Mouse (Mus musculus): Measurements from ENCODE around the gene Ly6g6d. TPM values are rescaled to one million over a fixed set of nuclear protein-coding genes. Genes with fewer than 3 reads are reported as not detected.
A peak's percentile ranks its signal among the peaks of the same experiment; 100 is the strongest.

Gene Ly6g6d
- polyA plus RNA-seq, 1 experiment from 2014 or later: 1.7 TPM

DNA sequence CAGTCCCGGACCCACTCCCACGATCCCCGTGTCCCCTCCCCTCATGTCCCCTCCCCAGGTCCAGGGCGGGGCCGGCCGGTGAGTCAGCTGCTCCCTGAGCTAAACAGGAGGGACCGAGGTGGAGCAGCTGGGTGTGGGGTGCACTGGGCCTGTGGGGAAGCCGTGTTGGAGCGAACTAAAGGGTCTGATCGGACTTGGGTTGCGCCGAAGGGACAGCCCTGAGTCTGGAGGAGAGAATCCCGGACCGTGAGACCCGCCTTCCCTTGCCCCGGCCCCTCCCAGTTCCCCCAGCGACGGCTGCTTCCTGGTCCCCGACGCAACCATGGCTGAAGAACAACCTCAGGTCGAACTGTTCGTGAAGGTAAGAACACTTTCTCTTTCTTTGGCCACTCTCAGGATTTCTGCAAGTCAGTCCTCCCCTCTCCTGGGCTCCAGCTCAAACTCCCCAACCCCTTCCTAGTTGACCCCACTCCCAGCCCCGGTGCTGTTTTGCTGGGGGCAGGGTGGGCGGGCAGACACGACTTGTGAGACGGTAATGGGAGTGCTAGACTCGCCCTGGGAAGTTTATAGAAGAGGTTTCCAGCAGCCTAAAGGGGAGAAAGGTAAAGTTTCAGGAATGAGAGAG, 27.6 kb downstream of the Ly6g6d start:
- Histone ChIP-seq H3K4me2 (replicated peaks) (peak overlapping the region; percentile 67), H3K36me3 (peaks cover 22% of the 10 kb centered on the region), H3K4me1 (peaks cover 65% of the 10 kb centered on the region), H3K9ac (replicated peaks) (peak overlapping the region; percentile 83), H3K27me3 (no peaks in the 10 kb centered on the region), H3K9me3 (0 out of 2 replicates have a peak, but pooled peaks cover 4% of the 10 kb centered on the region), H3K4me3 (peak overlapping the region; percentile 52), H3K27ac (replicated peaks) (peak overlapping the region; percentile 93)
- ATAC-seq (ENCODE audit: low FRiP score, low read depth): no peak
- WGBS: 0% methylated on average over 24 of the region's 27 CpGs

DNA sequence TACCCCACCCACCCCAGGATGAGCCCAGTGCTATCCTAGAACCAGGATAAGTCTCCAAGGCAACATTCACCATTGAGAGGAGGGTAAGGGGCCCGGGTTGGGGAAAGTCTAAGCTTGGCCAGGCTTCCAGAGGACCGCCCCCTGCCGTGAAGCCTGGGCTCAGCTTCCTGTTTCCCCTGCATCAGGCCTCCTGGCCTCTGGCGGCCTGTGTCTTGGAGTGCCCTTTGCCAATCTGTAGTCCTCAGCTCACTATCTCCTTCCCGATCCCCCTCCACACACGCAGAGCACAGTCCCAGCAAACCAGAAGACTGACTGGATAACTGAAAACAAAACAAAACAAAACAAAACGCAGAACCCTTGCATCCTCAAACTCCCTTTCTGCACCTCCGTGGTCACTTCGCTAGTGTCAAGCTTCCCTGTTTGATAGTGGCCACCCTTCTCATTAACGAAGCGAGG, 28.3 kb downstream of the Ly6g6d start, which contains the start of gene Clic1:
Gene Clic1 (plus strand): TSS at position 406 of the 456 bp plus-strand sequence.
- H3K9ac ChIP-seq (replicated peaks): peak within 1 kb of the TSS; percentile 83
- H3K4me2 ChIP-seq (replicated peaks): peak within 1 kb of the TSS; percentile 67
- peak within 1 kb of the TSS; percentile 93 for H3K27ac ChIP-seq (replicated peaks)
- ATAC-seq (ENCODE audit: low FRiP score, low read depth): no peak
- H3K27me3 ChIP-seq: no peaks in the 10 kb centered on the region
- WGBS: 2% methylated on average over 11 of the region's 11 CpGs
- H3K9me3 ChIP-seq: 0 out of 2 replicates have a peak, but pooled peaks cover 4% of the 10 kb centered on the region
- H3K4me1 ChIP-seq: peaks cover 65% of the 10 kb centered on the region
- peaks cover 18% of the 10 kb centered on the region for H3K36me3 ChIP-seq
- peak within 1 kb of the TSS; percentile 52 for H3K4me3 ChIP-seq

DNA sequence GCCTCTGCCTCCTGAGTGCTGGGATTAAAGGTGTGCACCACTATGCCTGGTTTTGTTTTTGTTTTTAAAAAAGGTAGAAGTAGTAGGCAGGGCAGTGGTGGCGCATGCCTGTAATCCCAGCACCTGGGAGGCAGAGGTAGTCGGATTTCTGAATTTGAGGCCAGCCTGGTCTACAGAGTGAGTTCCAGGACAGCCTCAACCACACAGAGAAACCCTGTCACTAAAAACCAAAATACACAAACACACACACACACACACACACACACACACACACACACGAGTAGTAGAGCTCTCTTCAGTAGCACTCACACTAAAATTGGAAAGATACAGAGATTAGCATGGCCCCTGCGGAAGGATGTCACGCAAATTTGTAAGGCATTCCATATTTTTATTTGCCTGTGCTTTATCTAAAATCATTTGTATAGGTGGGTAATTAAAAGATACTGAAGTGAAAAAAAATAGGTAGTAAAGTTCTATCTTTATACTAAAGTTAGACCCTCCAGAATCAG, 28.9 kb downstream of the Ly6g6d start:
- Histone ChIP-seq H3K36me3 (peaks cover 12% of the 10 kb centered on the region), H3K9me3 (0 out of 2 replicates have a peak, but pooled peaks cover 1% of the 10 kb centered on the region), H3K9ac (replicated peaks) (no peak overlapping the region), H3K4me1 (peaks cover 65% of the 10 kb centered on the region), H3K27ac (replicated peaks) (peak overlapping the region; percentile 93), H3K27me3 (no peaks in the 10 kb centered on the region), H3K4me2 (replicated peaks) (peak overlapping the region; percentile 67), H3K4me3 (no peak overlapping the region)
- ATAC-seq (ENCODE audit: low FRiP score, low read depth): no peak
- WGBS: 72% methylated on average over 5 of the region's 5 CpGs

DNA sequence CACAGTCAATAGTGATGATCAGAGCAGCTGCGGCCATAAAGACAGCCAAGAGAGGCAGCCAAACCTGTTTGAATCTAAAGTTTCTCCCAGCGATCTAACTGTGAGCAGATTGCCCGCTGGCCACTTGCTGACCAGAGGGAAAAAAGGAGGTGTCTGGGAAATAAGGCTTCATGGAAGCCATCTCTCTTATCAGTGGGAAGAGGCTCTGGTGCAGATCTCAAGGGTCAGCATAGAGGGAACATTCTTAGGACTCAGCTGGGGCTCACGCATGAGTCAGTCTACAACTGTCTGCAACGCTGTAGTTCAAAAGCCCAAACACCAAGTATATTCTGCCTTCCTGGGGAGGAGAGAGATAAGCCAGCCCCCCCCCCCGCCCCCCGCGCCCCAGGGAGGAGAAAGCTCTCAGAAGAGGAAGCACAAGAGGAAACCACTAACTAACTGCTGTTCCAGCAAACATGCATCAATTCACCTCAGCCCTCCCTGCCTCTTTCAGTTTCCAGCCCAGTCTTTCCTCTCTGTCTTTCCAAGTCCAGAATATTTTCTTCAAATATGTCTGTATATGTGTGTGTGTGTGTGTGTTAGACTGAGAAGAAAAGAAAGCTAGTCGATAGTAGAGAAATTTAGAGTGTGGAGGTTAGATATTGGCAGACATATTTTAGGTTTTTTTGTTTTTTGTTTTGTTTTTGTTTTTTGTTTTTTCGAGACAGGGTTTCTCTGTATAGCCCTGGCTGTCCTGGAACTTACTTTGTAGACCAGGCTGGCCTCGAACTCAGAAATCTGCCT, 29.5 kb downstream of the Ly6g6d start:
- no peak overlapping the region for H3K9ac ChIP-seq (replicated peaks)
- H3K4me3 ChIP-seq: no peak overlapping the region
- H3K4me2 ChIP-seq (replicated peaks): no peak overlapping the region; the same call in 1 of the 2 replicates

DNA sequence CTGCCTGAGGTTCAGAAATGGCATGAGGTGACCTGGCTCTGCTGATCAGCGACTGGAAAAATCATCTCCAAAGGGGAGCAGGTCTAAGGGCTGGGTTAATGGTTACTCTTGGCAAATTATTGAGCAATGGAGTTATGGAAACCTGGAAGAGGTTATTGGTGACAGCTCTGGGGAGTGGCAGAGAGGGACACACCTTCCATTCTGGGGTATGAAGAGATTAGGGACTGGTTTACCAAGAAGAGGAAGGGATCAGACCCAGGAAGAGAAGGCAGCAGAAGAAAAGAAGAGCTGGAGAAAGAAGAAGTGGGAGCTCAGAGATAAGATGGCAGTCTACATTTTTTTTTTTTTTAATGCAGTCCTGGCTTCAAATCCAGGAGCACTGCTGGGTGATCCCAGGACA, 30.2 kb downstream of the Ly6g6d start:
- WGBS: 57% methylated on average over 1 of the region's 1 CpGs
- Histone ChIP-seq H3K27me3 (no peaks in the 10 kb centered on the region), H3K4me3 (no peak overlapping the region), H3K36me3 (0 out of 2 replicates have a peak, but pooled peaks cover under 1% of the 10 kb centered on the region), H3K27ac (replicated peaks) (peak overlapping the region; percentile 61; the same call in 1 of the 2 replicates), H3K9ac (replicated peaks) (no peak overlapping the region), H3K9me3 (no peaks in the 10 kb centered on the region), H3K4me1 (peaks cover 61% of the 10 kb centered on the region), H3K4me2 (replicated peaks) (no peak overlapping the region)
- ATAC-seq (ENCODE audit: low FRiP score, low read depth): no peak

More for the DNA sequence above, 29.5 kb downstream of the Ly6g6d start:
- Histone ChIP-seq H3K27me3 (no peaks in the 10 kb centered on the region), H3K27ac (replicated peaks) (peak overlapping the region; percentile 61), H3K9me3 (no peaks in the 10 kb centered on the region), H3K4me1 (peaks cover 65% of the 10 kb centered on the region), H3K36me3 (peaks cover 7% of the 10 kb centered on the region; the same call in 1 of the 2 replicates)
- ATAC-seq (ENCODE audit: low FRiP score, low read depth): no peak
- WGBS: 39% methylated on average over 11 of the region's 11 CpGs

DNA sequence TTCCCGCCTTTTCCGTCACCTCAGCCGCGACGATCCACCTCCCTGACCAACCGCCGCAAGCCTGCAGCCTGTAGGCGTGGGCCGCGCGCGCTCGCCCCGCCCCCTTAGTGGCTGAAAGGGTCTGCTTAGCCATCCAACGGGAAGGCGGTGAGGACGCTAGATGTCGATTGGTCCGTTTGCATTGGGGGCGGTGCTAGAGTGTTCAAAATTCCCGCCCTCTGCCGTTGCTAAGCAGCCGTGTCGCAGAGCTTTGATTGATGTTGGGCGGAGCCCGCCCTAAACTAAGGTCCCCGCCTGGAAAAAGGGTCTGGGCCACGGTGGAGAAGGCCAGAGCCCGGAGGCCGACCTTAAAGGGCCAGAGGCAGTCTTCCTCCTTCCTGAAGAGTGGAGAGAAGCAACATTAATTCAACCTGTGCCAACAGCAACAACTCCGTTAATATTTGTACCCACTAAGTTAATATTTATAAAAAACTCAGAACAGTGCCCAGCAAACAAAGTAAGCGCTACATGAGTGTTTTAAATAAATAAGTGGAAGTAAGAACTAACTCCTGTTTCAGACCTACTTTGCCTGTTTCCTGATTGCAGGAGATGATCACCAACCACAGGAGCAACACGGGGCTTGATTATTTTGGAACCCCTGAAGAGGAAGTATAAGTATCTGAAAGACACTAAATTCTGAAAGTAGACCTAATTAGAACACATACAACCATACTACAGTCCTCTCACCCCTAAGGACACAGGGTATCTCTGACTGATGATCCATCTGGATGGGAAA, 31.0 kb downstream of the Ly6g6d start, which contains the start of gene Msh5:
Gene Msh5 (minus strand): TSS at position 65 of the 775 bp plus-strand sequence.
- Histone ChIP-seq H3K4me1 (peaks cover 52% of the 10 kb centered on the region), H3K9ac (replicated peaks) (peak within 1 kb of the TSS; percentile 81), H3K27me3 (no peaks in the 10 kb centered on the region), H3K27ac (replicated peaks) (peak within 1 kb of the TSS; percentile 79), H3K4me2 (replicated peaks) (peak within 1 kb of the TSS; percentile 91), H3K36me3 (no peaks in the 10 kb centered on the region), H3K9me3 (no peaks in the 10 kb centered on the region), H3K4me3 (peak within 1 kb of the TSS; percentile 53)
- 2% methylated on average over 33 of the region's 33 CpGs for WGBS
- peak; percentile 98 for ATAC-seq (ENCODE audit: low FRiP score, low read depth)

DNA sequence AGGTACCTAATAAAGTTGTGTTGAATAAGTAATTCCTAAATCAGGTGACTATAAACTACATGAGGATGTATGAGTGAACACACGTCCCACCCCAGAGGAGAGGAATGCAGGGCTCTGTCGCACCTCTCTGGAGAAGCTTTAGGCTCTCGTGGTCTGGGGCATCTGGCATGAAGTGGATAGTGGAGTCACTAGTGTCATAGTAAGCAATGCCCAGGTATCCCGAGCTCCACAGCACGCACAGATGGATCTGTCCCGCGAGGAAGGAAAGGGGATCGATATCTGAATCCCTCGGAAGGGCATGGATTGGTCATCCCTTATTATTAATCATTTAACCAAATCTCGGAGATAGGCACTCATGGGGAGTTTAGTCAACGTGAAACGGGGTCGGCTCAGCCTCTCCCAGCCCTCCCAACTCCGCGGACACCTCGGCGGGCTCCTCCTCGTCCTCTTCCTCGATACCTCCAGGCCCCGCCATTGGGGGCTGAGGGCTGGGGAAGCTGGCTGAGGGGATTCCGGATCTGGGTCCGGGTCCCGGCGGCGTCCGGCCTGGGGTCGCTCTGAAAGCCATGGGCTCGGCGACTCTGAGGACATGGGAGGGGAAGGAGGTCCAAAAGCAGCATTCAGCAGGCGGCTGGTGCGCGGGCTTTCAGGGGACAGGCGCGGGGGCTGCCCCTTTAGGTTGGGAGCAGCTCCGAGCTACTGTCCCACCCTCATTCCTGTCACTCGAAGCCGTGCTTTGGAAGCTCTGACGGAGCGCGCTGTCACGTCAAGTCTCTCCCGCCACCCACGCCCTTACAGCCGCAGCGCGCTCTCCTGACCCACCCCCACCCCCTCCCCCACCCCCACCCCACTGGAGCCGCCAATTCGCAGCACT, 31.8 kb downstream of the Ly6g6d start:
- H3K27ac ChIP-seq (replicated peaks): peak overlapping the region; percentile 79
- no peaks in the 10 kb centered on the region for H3K36me3 ChIP-seq
- peaks cover 48% of the 10 kb centered on the region for H3K4me1 ChIP-seq
- ATAC-seq (ENCODE audit: low FRiP score, low read depth): peak; percentile 75
- H3K27me3 ChIP-seq: no peaks in the 10 kb centered on the region
- peak overlapping the region; percentile 81 for H3K9ac ChIP-seq (replicated peaks)
- H3K4me2 ChIP-seq (replicated peaks): peak overlapping the region; percentile 91
- H3K9me3 ChIP-seq: no peaks in the 10 kb centered on the region
- peak overlapping the region; percentile 53 for H3K4me3 ChIP-seq
- WGBS: 7% methylated on average over 43 of the region's 48 CpGs

DNA sequence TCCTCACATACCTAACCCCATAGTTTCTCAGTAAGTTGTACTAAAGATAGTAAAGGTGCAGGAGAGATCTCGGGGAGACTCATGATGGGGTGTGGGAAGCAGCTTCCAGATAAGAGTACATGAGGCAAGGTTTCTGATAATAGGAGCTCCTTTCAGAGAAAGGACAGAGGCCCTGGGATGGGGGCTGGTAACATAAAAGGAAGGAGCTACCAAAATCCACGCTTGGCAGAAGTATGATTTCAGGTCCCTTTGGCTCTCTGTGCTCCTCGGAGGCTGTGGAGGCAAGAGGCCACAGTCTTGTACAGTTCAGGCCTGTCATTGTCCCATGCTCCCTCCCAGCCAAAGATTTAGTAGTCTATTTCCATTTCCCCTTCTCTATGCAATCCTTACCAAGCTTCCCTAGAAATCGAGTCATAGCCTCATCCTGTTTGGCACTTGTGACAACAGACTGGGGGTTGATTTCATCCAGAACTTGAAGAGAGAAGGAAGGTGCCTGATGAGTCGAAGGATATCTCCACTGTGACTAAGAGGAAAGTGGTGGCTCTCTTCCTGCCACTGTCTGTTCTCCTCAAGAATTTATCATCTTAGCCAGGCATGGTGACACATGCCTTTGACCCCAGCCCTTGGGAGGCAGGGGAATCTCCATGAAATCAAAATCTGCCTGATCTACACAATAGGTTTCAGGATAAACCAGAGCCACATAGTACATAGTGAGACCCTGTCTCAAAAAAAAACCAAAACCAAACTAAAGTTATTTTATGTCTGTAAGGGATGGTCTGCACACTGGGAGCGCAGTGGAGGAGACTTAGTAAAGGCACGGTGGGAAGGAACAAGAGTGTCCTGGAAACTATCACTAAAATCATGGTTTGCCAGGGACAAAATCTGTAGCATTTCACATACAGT, 32.7 kb downstream of the Ly6g6d start:
- no peaks in the 10 kb centered on the region for H3K36me3 ChIP-seq
- H3K4me2 ChIP-seq (replicated peaks): peak overlapping the region; percentile 91
- H3K4me3 ChIP-seq: peak overlapping the region; percentile 53; the same call in 1 of the 2 replicates
- H3K4me1 ChIP-seq: peaks cover 44% of the 10 kb centered on the region
- no peaks in the 10 kb centered on the region for H3K27me3 ChIP-seq
- H3K9me3 ChIP-seq: no peaks in the 10 kb centered on the region
- H3K27ac ChIP-seq (replicated peaks): no peak overlapping the region
- 92% methylated on average over 7 of the region's 7 CpGs for WGBS
- ATAC-seq (ENCODE audit: low FRiP score, low read depth): no peak
- peak overlapping the region; percentile 81; the same call in 1 of the 2 replicates for H3K9ac ChIP-seq (replicated peaks)

DNA sequence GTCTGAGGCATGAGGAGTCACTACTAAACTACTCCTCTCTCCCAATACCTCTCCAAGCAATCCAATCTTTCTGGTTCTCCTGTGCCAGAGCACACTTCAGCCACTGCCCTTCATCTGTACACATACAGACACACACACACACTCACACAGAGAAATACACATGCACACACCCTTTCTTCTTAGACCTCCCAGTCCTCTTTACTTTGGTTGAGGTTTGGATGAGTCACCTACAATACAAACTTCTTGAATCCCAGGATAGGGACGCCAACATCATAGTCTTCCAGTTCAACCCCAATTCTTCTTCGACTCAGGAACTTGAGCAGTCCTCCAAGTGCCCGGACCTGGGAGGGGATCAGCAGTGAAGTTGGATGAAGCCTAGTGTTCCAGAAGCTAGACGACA, 34.1 kb downstream of the Ly6g6d start:
- Histone ChIP-seq H3K27me3 (no peaks in the 10 kb centered on the region), H3K4me1 (peaks cover 30% of the 10 kb centered on the region), H3K36me3 (no peaks in the 10 kb centered on the region), H3K4me3 (no peak overlapping the region), H3K9ac (replicated peaks) (no peak overlapping the region), H3K9me3 (no peaks in the 10 kb centered on the region), H3K27ac (replicated peaks) (no peak overlapping the region), H3K4me2 (replicated peaks) (no peak overlapping the region)
- 89% methylated on average over 4 of the region's 4 CpGs for WGBS
- ATAC-seq (ENCODE audit: low FRiP score, low read depth): no peak
